Comparison of ENCODE assay signal across 8 mouse cellular contexts in the genomic region with DNA sequence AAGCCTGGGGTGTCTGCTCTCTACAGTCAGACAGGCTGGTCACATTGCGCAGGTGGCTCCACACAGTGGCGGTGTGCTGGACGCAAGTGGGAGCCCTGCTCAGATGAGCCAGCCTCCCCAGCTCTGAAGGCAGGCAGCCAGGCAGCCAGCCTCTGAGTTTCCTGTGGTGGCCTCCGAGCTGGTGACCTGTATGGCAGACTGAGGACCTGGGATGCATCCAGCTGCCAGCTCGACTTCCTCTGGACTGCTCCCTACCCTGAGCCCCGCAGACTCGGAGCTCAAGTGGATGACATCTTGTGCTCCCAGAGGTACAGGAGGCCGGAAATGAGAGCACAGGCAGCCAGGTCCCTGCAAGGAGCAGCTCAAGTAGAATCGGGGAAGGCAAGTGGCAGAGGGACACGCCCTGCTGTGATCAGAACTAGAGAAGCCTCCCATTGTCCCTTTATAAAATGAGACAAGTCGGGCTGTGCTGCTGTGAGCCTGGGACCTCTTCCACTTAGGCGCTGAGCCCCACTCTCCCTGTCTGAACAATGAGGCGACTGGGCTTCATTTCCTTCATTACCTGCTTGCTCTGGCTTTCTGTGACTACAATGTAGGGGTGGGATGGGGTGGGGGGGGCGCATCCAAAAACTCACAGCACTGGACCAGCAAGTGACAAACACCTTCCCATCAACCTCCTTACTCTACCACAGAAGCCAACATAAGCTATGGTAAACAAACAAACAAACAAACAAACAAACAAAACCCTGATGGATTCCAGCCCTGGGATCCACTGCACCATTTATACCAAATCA. TPM values are rescaled to one million over a fixed set of nuclear protein-coding genes. Genes with fewer than 3 reads are reported as not detected.
DNase-seq lines count a peak whose midpoint lies in the region; ATAC-seq lines count a peak whose summit lies in the region.

No protein-coding gene starts in this region.

- peak; percentile 28; the same call in 1 of the 2 replicates for ATAC-seq in embryonic facial prominence, embryonic 14.5 days (ENCODE audit: low read depth)
- peak; percentile 43; the same call in 1 of the 2 replicates for ATAC-seq in intestine, embryonic 16.5 days

- H3K9ac ChIP-seq in embryonic facial prominence, embryonic 14.5 days (ENCODE audit: low read depth, low read length) = no peak overlapping the region
- H3K9ac ChIP-seq in intestine, embryonic 16.5 days (ENCODE audit: low read depth, low read length) = peak overlapping the region; percentile 39; the same call in 1 of the 2 replicates

- no peak overlapping the region for H3K4me3 ChIP-seq in embryonic facial prominence, embryonic 14.5 days (ENCODE audit: low read depth, low read length)
- H3K4me3 ChIP-seq in intestine, embryonic 16.5 days (ENCODE audit: low read length) = no peak overlapping the region

- no peak overlapping the region for H3K4me2 ChIP-seq in embryonic facial prominence, embryonic 14.5 days (ENCODE audit: low read depth, low read length)
- H3K4me2 ChIP-seq in intestine, embryonic 16.5 days (ENCODE audit: low read depth, low read length) = no peak overlapping the region

- no peaks in the 10 kb centered on the region for H3K36me3 ChIP-seq in embryonic facial prominence, embryonic 14.5 days (ENCODE audit: control insufficient read depth, insufficient read depth, low read length)
- no peaks in the 10 kb centered on the region for H3K36me3 ChIP-seq in intestine, embryonic 16.5 days (ENCODE audit: control insufficient read depth, insufficient read depth, low read length)

- H3K27me3 ChIP-seq in embryonic facial prominence, embryonic 14.5 days (replicated peaks; ENCODE audit: control insufficient read depth, insufficient read depth, low read length) = no peaks in the 10 kb centered on the region
- no peaks in the 10 kb centered on the region for H3K27me3 ChIP-seq in intestine, embryonic 16.5 days (replicated peaks; ENCODE audit: control insufficient read depth, insufficient read depth, low read length)

- 35% methylated on average over 14 of the region's 14 CpGs for WGBS in embryonic facial prominence, embryonic 14.5 days
- WGBS in intestine, embryonic 16.5 days = 41% methylated on average over 14 of the region's 14 CpGs

- DNase-seq in adrenal gland, postnatal 10 days = peak; percentile 68
- no peak for DNase-seq in adrenal gland, adult 8-10 months
- peak; percentile 62 for DNase-seq in MN1 (ENCODE audit: low spot score)
- peak; percentile 30 for DNase-seq in embryonic facial prominence, embryonic 14.5 days (ENCODE audit: low spot score)
- DNase-seq in lung, postnatal 4 days = peak; percentile 71 to 83
- no peak for DNase-seq in urinary bladder, adult 2 months (ENCODE audit: low spot score)
- DNase-seq in spleen, postnatal 14 days (ENCODE audit: low spot score in 2 of 2) = no peak

- peak overlapping the region; percentile 1; the same call in 1 of the 2 replicates for H3K27ac ChIP-seq in embryonic facial prominence, embryonic 14.5 days (replicated peaks; ENCODE audit: low read depth, low read length)
- peak overlapping the region; percentile 40; the same call in 1 of the 2 replicates for H3K27ac ChIP-seq in intestine, embryonic 16.5 days (ENCODE audit: low read length)

- H3K9me3 ChIP-seq in embryonic facial prominence, embryonic 14.5 days (ENCODE audit: control insufficient read depth, low read length) = no peaks in the 10 kb centered on the region
- H3K9me3 ChIP-seq in intestine, embryonic 16.5 days (ENCODE audit: control insufficient read depth, low read length) = no peaks in the 10 kb centered on the region

- peaks cover 17% of the 10 kb centered on the region; the same call in 1 of the 2 replicates for H3K4me1 ChIP-seq in embryonic facial prominence, embryonic 14.5 days (ENCODE audit: control insufficient read depth, insufficient read depth, low read length)
- H3K4me1 ChIP-seq in intestine, embryonic 16.5 days (ENCODE audit: control insufficient read depth, insufficient read depth, low read length) = peaks cover 28% of the 10 kb centered on the region

RNA-seq across cellular contexts. Expression of gene Prdm11, which starts 16.5 kb away (rescaled TPM):
- total RNA-seq in adrenal gland, postnatal 10 days (2021) = 10 to 100 TPM; 35.7 to 37.1 TPM
- 10 to 100 TPM; 49.7 to 97.8 (median 69.9) TPM for total RNA-seq in adrenal gland, adult 8-10 months (2022)
- 4.6 and 4.8 TPM in 2 replicates for polyA plus RNA-seq in embryonic facial prominence, embryonic 14.5 days (2014; fragmentation: Nextera tagmentation; extraction: Ambion mirVana)
- 7.1 and 7.3 TPM in 2 replicates for polyA plus RNA-seq in intestine, embryonic 16.5 days (2015; fragmentation: Nextera tagmentation; extraction: Ambion mirVana)
- 4.6 and 5.8 TPM in 2 replicates for polyA plus RNA-seq in urinary bladder, adult 2 months (2012; rRNA removed)

Comparison
In these comparisons a context has a peak if more than half of its experiments do, and no peak if none do; other contexts are left out.
1. DNase-seq: peak in adrenal gland, postnatal 10 days (single experiment), MN1 (single experiment), embryonic facial prominence, embryonic 14.5 days (single experiment) and lung, postnatal 4 days (2 of 2); none in adrenal gland, adult 8-10 months (single experiment), urinary bladder, adult 2 months (single experiment) and spleen, postnatal 14 days (0 of 2).